Mouse (Mus musculus) layer of hippocampus, adult 2 months (tissue): ENCODE measurements at regions not wholly inside any gene's neighbourhood (a gene's known extent, or its start where the extent isn't known, plus 50 kb on each side); places are given as distances from the start of the nearest gene placed in this dataset.
A peak's percentile ranks its signal among the peaks of the same experiment; 100 is the strongest.

ENCODE experiments used
- DNase-seq, 2 experiments: peaks; one replicate each; pipeline ENCODE4 v3.0.0; 2022; ENCODE audit warnings: low spot score in 2 of 2
- H3K27ac ChIP-seq: fragments of 200-600 bp; 2 replicates; pipeline ENCODE4 v1.8.1; 2022
- H3K4me3 ChIP-seq: fragments of 200-600 bp; 2 replicates; pipeline ENCODE4 v1.8.1; 2022; ENCODE audit warnings: mild to moderate bottlenecking
- CTCF ChIP-seq: fragments of 200-600 bp; conservative IDR thresholded peaks from 2 replicates; pipeline ENCODE4 v1.8.1; 2022; ENCODE audit warnings: antibody characterized with exemption, mild to moderate bottlenecking, moderate library complexity

- no peak for TF ChIP-seq CTCF
These were observed 340.9 kb upstream of the Cntn3 start for GRCm38 (mm10) chr6:102913776-102914175.

GRCm38 (mm10) chr6:102903960-102904359 lies 331.1 kb upstream of the Cntn3 start:
- Histone ChIP-seq H3K4me3 (no peak overlapping the region), H3K27ac (no peak overlapping the region)
- no peak for TF ChIP-seq CTCF
- DNase-seq: no peak

More at GRCm38 (mm10) chr6:102913776-102914175, 340.9 kb upstream of the Cntn3 start:
- H3K27ac ChIP-seq: no peak overlapping the region
- no peak overlapping the region for H3K4me3 ChIP-seq
- no peak for DNase-seq

GRCm38 (mm10) chr6:102900407-102901110 lies 327.7 kb upstream of the Cntn3 start:
- no peak for DNase-seq
- TF ChIP-seq CTCF: no peak
- no peak overlapping the region for H3K4me3 ChIP-seq
- no peak overlapping the region for H3K27ac ChIP-seq

GRCm38 (mm10) chr6:102868404-102868803 lies 295.5 kb upstream of the Cntn3 start:
- Histone ChIP-seq H3K4me3 (no peak overlapping the region), H3K27ac (no peak overlapping the region)
- TF ChIP-seq CTCF: no peak
- DNase-seq: no peak

- no peak for DNase-seq
These were observed 271.6 kb upstream of the Cntn3 start for GRCm38 (mm10) chr6:102844507-102844906.

GRCm38 (mm10) chr6:102833151-102833550 lies 260.2 kb upstream of the Cntn3 start:
- no peak for DNase-seq
- no peak for TF ChIP-seq CTCF
- Histone ChIP-seq H3K27ac (no peak overlapping the region), H3K4me3 (no peak overlapping the region)

More at GRCm38 (mm10) chr6:102844507-102844906, 271.6 kb upstream of the Cntn3 start:
- H3K4me3 ChIP-seq: no peak overlapping the region
- H3K27ac ChIP-seq: no peak overlapping the region
- TF ChIP-seq CTCF: peak; percentile 70
